Mouse (Mus musculus) forelimb bud, embryonic 11.5 days (tissue): Measurements from ENCODE around the gene Pcnx.
"Not testable (repeated sequence)": the region's sequence is repeated elsewhere in the genome, so short reads cannot be mapped to it uniquely, and the experiment has no call there.

ENCODE experiments used
- DNase-seq: peaks from one replicate; pipeline ENCODE4 v3.0.0-alpha.2; 2012; ENCODE audit warnings: low read depth, low spot score

The Pcnx gene

GRCm38 (mm10) chr12:81958351-81958750, 98.5 kb downstream of the Pcnx start:
- no peak for DNase-seq

GRCm38 (mm10) chr12:81965416-81965815, 105.6 kb downstream of the Pcnx start:
- DNase-seq: no peak

- no peak for DNase-seq
These were observed 111.4 kb downstream of the Pcnx start for GRCm38 (mm10) chr12:81971042-81971883.

GRCm38 (mm10) chr12:81971884-81972362, 112.1 kb downstream of the Pcnx start:
- no peak for DNase-seq

GRCm38 (mm10) chr12:81974806-81975205, 115.0 kb downstream of the Pcnx start:
- peak; percentile 38 for DNase-seq

GRCm38 (mm10) chr12:81977346-81977745, 117.5 kb downstream of the Pcnx start:
- DNase-seq: no peak

GRCm38 (mm10) chr12:81979312-81979711, 119.5 kb downstream of the Pcnx start:
- DNase-seq: no peak

- no peak for DNase-seq
These were observed 132.3 kb downstream of the Pcnx start for GRCm38 (mm10) chr12:81992106-81992505.

- DNase-seq: no peak
These were observed 133.2 kb downstream of the Pcnx start for GRCm38 (mm10) chr12:81992996-81993395.

GRCm38 (mm10) chr12:81994911-81995667, 135.3 kb downstream of the Pcnx start:
- DNase-seq: no peak

- DNase-seq: no peak
These were observed 137.0 kb downstream of the Pcnx start for GRCm38 (mm10) chr12:81996679-81997362.

- no peak for DNase-seq
These were observed 137.7 kb downstream of the Pcnx start for GRCm38 (mm10) chr12:81997497-81997896.

GRCm38 (mm10) chr12:82002697-82003096, 142.9 kb downstream of the Pcnx start:
- not testable (repeated sequence) for DNase-seq

- DNase-seq: not testable (repeated sequence)
These were observed 166.2 kb downstream of the Pcnx start for GRCm38 (mm10) chr12:82025901-82026633.

- DNase-seq: not testable (repeated sequence)
These were observed 173.7 kb downstream of the Pcnx start for GRCm38 (mm10) chr12:82033524-82033923.

GRCm38 (mm10) chr12:82033973-82034372, 174.2 kb downstream of the Pcnx start:
- DNase-seq: not testable (repeated sequence)

GRCm38 (mm10) chr12:82044078-82044477, 184.3 kb downstream of the Pcnx start:
- not testable (repeated sequence) for DNase-seq
